Mouse (Mus musculus) ES-E14 (cell line): ENCODE results near the gene Frmd6.

Experiments
- HCFC1 ChIP-seq: IDR thresholded peaks from 2 replicates; pipeline ENCODE4 v1.6.1; 2012; ENCODE audit warnings: low read length, inconsistent platforms, borderline replicate concordance; ENCODE audit not compliant: insufficient read depth
- ZC3H11A ChIP-seq: IDR thresholded peaks from 2 replicates; pipeline ENCODE4 v1.6.1; 2012; ENCODE audit warnings: low read depth, mild to moderate bottlenecking, inconsistent platforms, low read length, borderline replicate concordance

GRCm38 (mm10) chr12:70876270-70876998 lies 51.1 kb downstream of the Frmd6 start:
- TF ChIP-seq HCFC1 (no peak), ZC3H11A (no peak)
